Mouse (Mus musculus) T-helper 2 cell (primary cell): ENCODE data around the gene Gdi2.
"Not testable (repeated sequence)": the region's sequence is repeated elsewhere in the genome, so short reads cannot be mapped to it uniquely, and the experiment has no call there.

Source experiments
- in situ Hi-C: fragments of 300-600 bp; cut with MboI, MseI; formaldehyde crosslinking; loops from one replicate; pipeline ENCODE4 v1.15.1; 2025; ENCODE audit warnings: high pct_unique_total_duplicates

Gdi2 gene

GRCm38 (mm10) chr13:3537594-3538222 lies at the start of gene Gdi2:
TSS of gene Gdi2 (plus strand) at chr13:3538063.
- in situ Hi-C loops = loop anchor here (25.0 kb wide), 1 partner anchor 125 kb away; no protein-coding TSS in a partner anchor

GRCm38 (mm10) chr13:3495526-3495925 lies 42.3 kb upstream of the Gdi2 start:
- in situ Hi-C loops = loop anchor here (5.0 kb wide), 1 partner anchor 223 kb away; no protein-coding TSS in a partner anchor

- in situ Hi-C loops = not testable (repeated sequence)
These were observed 36.8 kb upstream of the Gdi2 start for GRCm38 (mm10) chr13:3501014-3501413.

- in situ Hi-C loops = not testable (repeated sequence)
These were observed 22.5 kb upstream of the Gdi2 start for GRCm38 (mm10) chr13:3515351-3515750.

GRCm38 (mm10) chr13:3519357-3519756 lies 18.5 kb upstream of the Gdi2 start:
- in situ Hi-C loops = not testable (repeated sequence)

GRCm38 (mm10) chr13:3519994-3520393 lies 17.9 kb upstream of the Gdi2 start:
- in situ Hi-C loops = not testable (repeated sequence)

- in situ Hi-C loops = no loop called here
These were observed 14.4 kb upstream of the Gdi2 start for GRCm38 (mm10) chr13:3523459-3523858.

GRCm38 (mm10) chr13:3523946-3524345 lies 13.9 kb upstream of the Gdi2 start:
- in situ Hi-C loops = no loop called here

- in situ Hi-C loops = loop anchor here (25.0 kb wide), 1 partner anchor 113 kb away; no protein-coding TSS in a partner anchor
These were observed 12.2 kb upstream of the Gdi2 start for GRCm38 (mm10) chr13:3525611-3526051.

GRCm38 (mm10) chr13:3526328-3526727 lies 11.5 kb upstream of the Gdi2 start:
- in situ Hi-C loops = loop anchor here (25.0 kb wide), 1 partner anchor 114 kb away; no protein-coding TSS in a partner anchor

- in situ Hi-C loops = loop anchor here (25.0 kb wide), 1 partner anchor 118 kb away; no protein-coding TSS in a partner anchor
These were observed 7.4 kb upstream of the Gdi2 start for GRCm38 (mm10) chr13:3530451-3530850.

GRCm38 (mm10) chr13:3531176-3531575 lies 6.7 kb upstream of the Gdi2 start:
- in situ Hi-C loops = loop anchor here (25.0 kb wide), 1 partner anchor 119 kb away; no protein-coding TSS in a partner anchor

GRCm38 (mm10) chr13:3531692-3532320 lies 6.1 kb upstream of the Gdi2 start:
- in situ Hi-C loops = loop anchor here (25.0 kb wide), 1 partner anchor 120 kb away; no protein-coding TSS in a partner anchor

GRCm38 (mm10) chr13:3532451-3532850 lies 5.4 kb upstream of the Gdi2 start:
- in situ Hi-C loops = loop anchor here (25.0 kb wide), 1 partner anchor 120 kb away; no protein-coding TSS in a partner anchor

GRCm38 (mm10) chr13:3534146-3534545 lies 3.7 kb upstream of the Gdi2 start:
- in situ Hi-C loops = loop anchor here (25.0 kb wide), 1 partner anchor 122 kb away; no protein-coding TSS in a partner anchor

- in situ Hi-C loops = loop anchor here (25.0 kb wide), 1 partner anchor 126 kb away; no protein-coding TSS in a partner anchor
These were observed 533 bp downstream of the Gdi2 start for GRCm38 (mm10) chr13:3538223-3538968.

- in situ Hi-C loops = loop anchor here (25.0 kb wide), 1 partner anchor 127 kb away; no protein-coding TSS in a partner anchor
These were observed 1.2 kb downstream of the Gdi2 start for GRCm38 (mm10) chr13:3538969-3539562.

- in situ Hi-C loops = loop anchor here (25.0 kb wide), 1 partner anchor 128 kb away; no protein-coding TSS in a partner anchor
These were observed 2.3 kb downstream of the Gdi2 start for GRCm38 (mm10) chr13:3540166-3540565.

- in situ Hi-C loops = loop anchor here (25.0 kb wide), 1 partner anchor 129 kb away; no protein-coding TSS in a partner anchor
These were observed 3.4 kb downstream of the Gdi2 start for GRCm38 (mm10) chr13:3541159-3541782.

GRCm38 (mm10) chr13:3544077-3544874 lies 6.4 kb downstream of the Gdi2 start:
- in situ Hi-C loops = loop anchor here (25.0 kb wide), 1 partner anchor 132 kb away; no protein-coding TSS in a partner anchor
